Mouse (Mus musculus) lung, embryonic 15.5 days (tissue): ENCODE measurements around the gene Gm9817. TPM values are rescaled to one million over a fixed set of nuclear protein-coding genes. Genes with fewer than 3 reads are reported as not detected.

ENCODE experiments used
- ATAC-seq: fragments of 200-750 bp; cut with Nextera tagmentation; 2 replicates; pipeline ENCODE4 v1.8.0; 2017; ENCODE audit warnings: moderate number of reproducible peaks, borderline replicate concordance; ENCODE audit not compliant: low FRiP score, low TSS enrichment; ENCODE audit errors: extremely low read depth
- H3K27ac ChIP-seq: fragments of 300-500 bp; sonication (generic); 2 replicates; pipeline ENCODE4 v1.5.1; 2015; ENCODE audit warnings: moderate library complexity, mild to moderate bottlenecking, inconsistent platforms
- H3K27me3 ChIP-seq: fragments of 300-500 bp; sonication (generic); 2 replicates; pipeline ENCODE4 v1.6.1; 2015; ENCODE audit warnings: inconsistent platforms
- H3K36me3 ChIP-seq: fragments of 300-500 bp; sonication (generic); 2 replicates; pipeline ENCODE4 v1.6.1; 2015; ENCODE audit warnings: inconsistent platforms
- H3K4me1 ChIP-seq: fragments of 300-500 bp; sonication (generic); 2 replicates; pipeline ENCODE4 v1.6.1; 2015; ENCODE audit warnings: inconsistent platforms
- H3K4me2 ChIP-seq: fragments of 300-500 bp; sonication (generic); 2 replicates; pipeline ENCODE4 v1.6.1; 2015; ENCODE audit warnings: inconsistent platforms, mild to moderate bottlenecking, moderate library complexity
- H3K4me3 ChIP-seq: fragments of 300-500 bp; sonication (generic); 2 replicates; pipeline ENCODE4 v1.5.1; 2015; ENCODE audit warnings: mild to moderate bottlenecking, inconsistent platforms
- H3K9ac ChIP-seq: fragments of 300-500 bp; sonication (generic); 2 replicates; pipeline ENCODE4 v1.6.1; 2015; ENCODE audit warnings: inconsistent platforms
- H3K9me3 ChIP-seq: fragments of 300-500 bp; sonication (generic); 2 replicates; pipeline ENCODE4 v1.6.1; 2016; ENCODE audit warnings: inconsistent platforms
- WGBS: fragments of 180-500 bp; shearing (Covaris S2); methylation state at CpG from one replicate; pipeline ENCODE4 v1.1.7; 2015; 5-methylcytosine and 5-hydroxymethylcytosine counted together
- polyA plus RNA-seq: library from polyadenylated mRNA; unstranded; fragments of >200 nt; fragmentation: Nextera tagmentation; extraction: Ambion mirVana; gene quantifications from 2 replicates; pipeline ENCODE4 v1.2.1, GENCODE M21; 2015

The Gm9817 gene
- polyA plus RNA-seq, 1 experiment from 2014 or later, result not detected

DNA sequence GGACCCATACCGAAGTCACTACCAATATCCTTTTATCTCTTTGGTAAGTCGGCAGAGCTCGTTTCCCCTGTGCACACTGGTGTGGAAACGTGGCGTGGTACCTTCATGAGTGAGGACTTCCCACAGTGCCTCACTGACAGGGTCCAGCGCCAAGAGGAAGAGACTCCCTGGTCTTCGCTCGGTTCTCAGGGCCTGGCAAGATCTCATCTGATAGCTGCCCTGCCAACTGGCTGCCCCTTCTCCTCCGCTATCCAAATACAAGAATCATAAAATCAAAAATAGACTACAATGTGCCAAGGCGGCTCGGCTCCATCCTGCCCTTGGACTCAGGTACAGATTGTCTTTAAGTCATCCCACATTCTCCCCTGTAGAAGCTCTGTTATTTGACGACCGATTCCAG lies 11.4 kb downstream of the Gm9817 start:
- Histone ChIP-seq H3K4me2 (no peak overlapping the region), H3K9ac (no peak overlapping the region), H3K27me3 (no peaks in the 10 kb centered on the region), H3K9me3 (no peaks in the 10 kb centered on the region), H3K36me3 (no peaks in the 10 kb centered on the region), H3K4me3 (no peak overlapping the region), H3K4me1 (peaks cover 9% of the 10 kb centered on the region; the same call in 1 of the 2 replicates), H3K27ac (no peak overlapping the region)
- ATAC-seq, result no peak
- WGBS, result 56% methylated on average over 13 of the region's 13 CpGs

DNA sequence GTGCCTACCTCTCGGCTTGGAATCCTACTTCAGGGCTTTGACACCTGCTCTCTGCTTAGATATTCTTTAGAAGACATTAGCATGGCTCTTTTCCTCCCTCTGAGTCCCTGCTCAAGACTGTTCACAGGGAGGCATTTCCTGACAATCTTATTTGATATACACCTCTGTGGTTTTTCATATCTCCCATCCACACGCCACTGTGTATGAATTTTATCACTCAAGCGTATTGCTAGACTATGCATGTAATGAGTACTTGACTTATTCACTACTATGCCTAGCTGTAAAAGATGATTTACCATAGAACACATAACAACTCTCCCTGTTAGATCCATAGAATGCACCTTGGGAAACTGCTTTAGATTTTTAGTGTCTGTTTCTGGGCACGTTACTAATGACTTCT lies 14.3 kb downstream of the Gm9817 start:
- WGBS, result 75% methylated on average over 4 of the region's 4 CpGs
- no peak overlapping the region for H3K9ac ChIP-seq
- no peaks in the 10 kb centered on the region for H3K36me3 ChIP-seq
- no peak overlapping the region for H3K27ac ChIP-seq
- ATAC-seq, result no peak
- H3K9me3 ChIP-seq, result no peaks in the 10 kb centered on the region
- H3K4me2 ChIP-seq, result no peak overlapping the region
- no peak overlapping the region for H3K4me3 ChIP-seq
- H3K27me3 ChIP-seq, result no peaks in the 10 kb centered on the region
- H3K4me1 ChIP-seq, result peaks cover 9% of the 10 kb centered on the region; the same call in 1 of the 2 replicates

DNA sequence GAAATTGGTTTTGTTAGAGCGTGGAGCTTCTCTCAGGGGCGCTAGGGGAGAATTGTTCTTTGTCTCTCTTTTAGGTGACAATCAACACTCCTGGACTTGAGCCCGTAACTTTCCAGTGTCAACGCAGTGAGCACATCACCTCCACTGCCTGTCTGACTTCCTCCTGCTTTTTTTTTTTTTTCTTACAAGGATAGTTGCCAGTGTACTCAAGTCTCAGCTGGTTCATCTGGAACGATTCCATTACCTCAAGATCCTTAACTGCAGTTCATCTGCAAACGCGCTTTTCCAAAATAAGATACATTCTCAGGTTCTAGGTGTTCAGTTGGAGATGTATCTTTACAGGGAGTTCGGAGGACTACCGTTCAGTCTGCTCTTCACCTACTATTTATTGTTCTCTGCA lies 16.5 kb downstream of the Gm9817 start:
- ATAC-seq, result no peak
- no peaks in the 10 kb centered on the region for H3K4me1 ChIP-seq
- no peaks in the 10 kb centered on the region for H3K36me3 ChIP-seq
- 78% methylated on average over 9 of the region's 9 CpGs for WGBS
- no peak overlapping the region for H3K27ac ChIP-seq
- H3K4me2 ChIP-seq, result no peak overlapping the region
- no peak overlapping the region for H3K4me3 ChIP-seq
- H3K9me3 ChIP-seq, result no peaks in the 10 kb centered on the region
- H3K27me3 ChIP-seq, result no peaks in the 10 kb centered on the region
- H3K9ac ChIP-seq, result no peak overlapping the region

DNA sequence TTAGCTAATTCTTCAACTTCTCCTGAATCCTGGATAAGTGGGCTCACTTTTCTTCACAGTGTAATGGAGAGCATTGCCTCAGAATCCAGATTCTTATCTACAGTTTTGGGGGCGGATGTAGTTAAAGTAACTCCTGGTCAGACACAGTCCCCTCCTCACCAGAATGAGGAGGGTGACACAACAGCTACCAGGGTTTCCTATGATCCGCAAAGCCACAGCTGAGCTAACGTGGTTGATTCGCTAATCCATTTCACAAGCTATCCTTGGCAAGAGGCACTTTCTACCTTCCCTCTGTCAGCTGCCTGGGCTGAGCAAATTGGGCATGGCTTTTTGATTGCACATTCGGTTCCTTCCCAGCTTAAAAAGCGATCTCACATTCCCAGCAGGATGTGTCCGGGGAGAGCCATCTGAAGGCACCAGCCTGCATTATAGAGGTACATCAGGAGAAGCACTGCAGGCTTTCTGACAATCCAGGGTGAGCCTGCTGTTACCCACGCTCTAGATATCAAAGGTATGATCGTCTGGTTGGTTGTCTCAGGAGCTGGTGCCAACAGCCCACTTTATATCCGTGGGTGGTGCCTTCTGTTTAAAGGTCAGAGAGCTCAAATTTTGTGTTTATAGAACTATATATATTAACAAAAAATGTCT lies 21.2 kb downstream of the Gm9817 start:
- Histone ChIP-seq H3K27ac (no peak overlapping the region), H3K27me3 (no peaks in the 10 kb centered on the region), H3K4me3 (no peak overlapping the region), H3K9ac (no peak overlapping the region), H3K36me3 (no peaks in the 10 kb centered on the region), H3K4me2 (no peak overlapping the region), H3K4me1 (no peaks in the 10 kb centered on the region), H3K9me3 (no peaks in the 10 kb centered on the region)
- 59% methylated on average over 10 of the region's 10 CpGs for WGBS
- no peak for ATAC-seq

DNA sequence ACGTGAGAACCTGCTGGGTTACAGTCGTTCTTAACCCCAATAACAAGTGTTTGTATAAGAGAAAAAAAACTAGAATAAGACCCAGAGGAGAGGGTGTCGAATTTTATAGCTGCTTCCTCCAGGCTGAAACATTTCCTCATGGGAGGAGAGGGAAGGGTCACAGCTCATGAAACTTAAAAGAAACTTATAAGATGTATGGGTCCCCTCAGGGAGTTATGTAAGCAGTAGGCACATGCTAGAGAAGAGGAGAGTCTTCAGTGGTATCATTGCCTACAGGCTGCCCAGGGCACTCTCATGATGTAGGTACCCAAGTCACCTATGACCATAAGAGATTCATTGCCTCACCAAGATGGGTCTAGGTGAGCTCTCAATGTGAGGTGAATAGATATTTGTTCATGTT lies 28.0 kb downstream of the Gm9817 start:
- Histone ChIP-seq H3K36me3 (no peaks in the 10 kb centered on the region), H3K4me2 (no peak overlapping the region), H3K4me1 (peaks cover 6% of the 10 kb centered on the region; the same call in 1 of the 2 replicates), H3K27me3 (no peaks in the 10 kb centered on the region), H3K27ac (no peak overlapping the region), H3K9ac (no peak overlapping the region), H3K4me3 (no peak overlapping the region), H3K9me3 (no peaks in the 10 kb centered on the region)
- WGBS, result 45% methylated on average over 3 of the region's 3 CpGs
- ATAC-seq, result no peak

DNA sequence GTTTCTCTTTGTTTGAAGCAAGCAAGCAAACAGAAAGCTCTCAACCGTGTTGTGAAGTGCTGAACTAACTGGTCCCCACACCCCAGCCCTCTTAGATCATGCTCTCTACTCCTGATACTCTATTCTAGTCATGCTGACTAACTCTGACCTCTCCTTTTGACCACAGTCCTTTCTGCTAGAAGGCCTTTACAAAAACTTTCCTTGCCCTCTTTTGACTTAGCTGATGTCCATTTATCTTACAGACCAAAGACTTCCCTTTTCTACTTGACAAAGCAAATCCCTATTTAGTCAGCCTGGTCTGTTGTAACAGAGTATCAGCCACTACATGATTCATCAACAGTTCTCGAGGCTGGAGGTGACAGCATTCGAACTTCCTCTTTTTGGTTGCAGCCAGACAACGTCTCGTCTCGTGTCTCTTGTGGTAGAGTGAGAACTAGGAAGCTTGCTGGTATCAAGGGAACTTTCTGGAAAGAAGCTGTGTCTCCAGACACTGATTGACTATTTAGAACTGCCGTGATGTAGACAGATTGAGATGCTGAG lies 30.4 kb downstream of the Gm9817 start:
- WGBS, result 30% methylated on average over 7 of the region's 7 CpGs
- Histone ChIP-seq H3K4me3 (no peak overlapping the region), H3K27me3 (no peaks in the 10 kb centered on the region), H3K27ac (peak overlapping the region; percentile 20; the same call in 1 of the 2 replicates), H3K36me3 (no peaks in the 10 kb centered on the region), H3K4me1 (peaks cover 6% of the 10 kb centered on the region; the same call in 1 of the 2 replicates), H3K9me3 (no peaks in the 10 kb centered on the region), H3K9ac (no peak overlapping the region), H3K4me2 (no peak overlapping the region)
- ATAC-seq, result no peak

DNA sequence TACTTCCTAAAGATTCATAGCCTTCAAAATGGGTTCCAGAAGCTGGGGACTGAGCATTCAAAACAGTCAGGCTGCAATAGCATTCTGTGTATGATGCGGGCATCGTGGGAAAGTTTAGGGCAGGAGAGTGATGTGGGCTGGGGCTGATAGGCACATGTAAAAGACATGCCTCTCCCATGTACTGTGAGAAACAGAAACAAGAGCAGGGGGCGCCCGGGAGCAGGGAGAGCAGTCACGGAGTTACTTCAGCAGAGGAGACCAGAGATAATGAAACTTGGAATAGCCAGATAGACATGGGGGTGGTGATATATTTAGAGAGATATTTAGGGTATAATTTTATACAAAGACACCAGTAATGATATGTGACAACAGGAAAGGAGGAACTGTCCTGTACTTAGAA lies 39.9 kb downstream of the Gm9817 start:
- WGBS, result 79% methylated on average over 5 of the region's 5 CpGs
- ATAC-seq, result no peak
- no peak overlapping the region for H3K27ac ChIP-seq
- no peaks in the 10 kb centered on the region for H3K4me1 ChIP-seq
- no peak overlapping the region for H3K4me3 ChIP-seq
- no peak overlapping the region for H3K4me2 ChIP-seq
- H3K9ac ChIP-seq, result no peak overlapping the region
- H3K36me3 ChIP-seq, result no peaks in the 10 kb centered on the region
- no peaks in the 10 kb centered on the region for H3K27me3 ChIP-seq
- H3K9me3 ChIP-seq, result no peaks in the 10 kb centered on the region

DNA sequence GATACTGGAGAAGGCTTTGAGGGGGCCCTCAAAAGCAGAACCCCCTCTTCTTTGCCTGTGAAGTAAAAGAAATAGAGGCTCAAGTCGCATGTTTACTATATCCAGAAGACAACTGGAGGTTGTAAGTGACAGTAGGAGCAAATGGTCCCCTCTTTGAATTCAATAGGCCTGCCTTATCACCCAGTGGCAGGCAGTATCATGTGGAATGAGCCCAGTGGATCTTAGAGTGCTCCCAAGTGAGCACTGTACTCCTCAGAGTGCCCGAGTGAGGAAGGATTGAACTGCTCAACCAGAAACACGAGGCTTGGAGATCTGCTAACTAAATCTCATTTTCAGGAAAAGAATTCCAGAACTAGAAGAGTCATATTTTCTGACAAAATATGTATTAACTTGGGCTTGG lies 40.3 kb downstream of the Gm9817 start:
- no peaks in the 10 kb centered on the region for H3K36me3 ChIP-seq
- no peaks in the 10 kb centered on the region for H3K27me3 ChIP-seq
- H3K4me3 ChIP-seq, result no peak overlapping the region
- no peaks in the 10 kb centered on the region for H3K4me1 ChIP-seq
- no peak for ATAC-seq
- H3K9ac ChIP-seq, result no peak overlapping the region
- no peaks in the 10 kb centered on the region for H3K9me3 ChIP-seq
- no peak overlapping the region for H3K27ac ChIP-seq
- no peak overlapping the region for H3K4me2 ChIP-seq
- WGBS, result 64% methylated on average over 3 of the region's 3 CpGs

Other genes with a start within 250 kb of the Gm9817 start
- 68.2 and 75.1 TPM in 2 replicates for gene Dtnbp1, start 76.5 kb upstream of the Gm9817 start, polyA plus RNA-seq